Mouse (Mus musculus): ENCODE measurements at regions not wholly inside any gene's neighbourhood (a gene's known extent, or its start where the extent isn't known, plus 50 kb on each side); places are given as distances from the start of the nearest gene placed in this dataset.

GRCm38 (mm10) chr4:135027136-135027535 is 93.3 kb upstream of the Runx3 start:
- no peaks in the 10 kb centered on the region for H3K9me3 ChIP-seq (replicated peaks; ENCODE audit: insufficient read depth, low read length)
- H3K4me3 ChIP-seq (ENCODE audit: control insufficient read depth in 1 of 2, insufficient read depth in 1 of 2, low read depth in 2 of 2, low read length in 2 of 2): no peak overlapping the region
- H3K9ac ChIP-seq (ENCODE audit: control insufficient read depth, low read depth, low read length, poor library complexity, severe bottlenecking): no peak overlapping the region
- TF ChIP-seq RAD21 (IDR thresholded peaks at IDR 0.05; ENCODE audit: low read depth, low read length) (no peak), MAX (IDR thresholded peaks at IDR 0.05; ENCODE audit: low read length) (no peak), GATA1 (IDR thresholded peaks at IDR 0.05; ENCODE audit: low read depth, low read length) (no peak), MAFK (IDR thresholded peaks at IDR 0.05; ENCODE audit: borderline replicate concordance, low read depth, low read length) (no peak), NRF1 (IDR thresholded peaks at IDR 0.05; ENCODE audit: insufficient read depth, low read depth, low read length, poor library complexity, severe bottlenecking) (no peak), E2F4 (IDR thresholded peaks at IDR 0.05; ENCODE audit: borderline replicate concordance, low read depth, low read length) (no peak), UBTF (IDR thresholded peaks at IDR 0.05; ENCODE audit: borderline replicate concordance, insufficient read depth, low read depth, low read length) (no peak), SIN3A (IDR thresholded peaks at IDR 0.05; ENCODE audit: low read length) (no peak), ZNF384 (IDR thresholded peaks at IDR 0.05; ENCODE audit: low read depth, low read length) (no peak), MAZ (IDR thresholded peaks at IDR 0.05; ENCODE audit: low read depth, low read length) (no peak), MXI1 (IDR thresholded peaks at IDR 0.05; ENCODE audit: low read depth, low read length) (no peak), GABPA (IDR thresholded peaks at IDR 0.05; ENCODE audit: low read depth, low read length) (no peak), ZC3H11A (IDR thresholded peaks at IDR 0.05; ENCODE audit: low read depth, low read length) (no peak), USF2 (IDR thresholded peaks at IDR 0.05; ENCODE audit: borderline replicate concordance in 1 of 2, insufficient read depth in 1 of 2, low read depth in 1 of 2, low read length in 2 of 2) (no peak), TAL1 (IDR thresholded peaks at IDR 0.05; ENCODE audit: low read length) (no peak)
- H3K27ac ChIP-seq (ENCODE audit: control insufficient read depth, low read depth, low read length): no peak overlapping the region
- no peak for DNase-seq (ENCODE audit: low read depth, low spot score)
- peaks cover 1 to 3% of the 10 kb centered on the region in 2 experiments; a peak in 2 of 4 replicates for H3K27me3 ChIP-seq (ENCODE audit: control insufficient read depth in 1 of 2, insufficient read depth in 2 of 2, low read length in 2 of 2)
- H3K4me1 ChIP-seq (ENCODE audit: control insufficient read depth in 1 of 2, insufficient read depth in 2 of 2, low read length in 2 of 2): no peaks in the 10 kb centered on the region
- H3K79me2 ChIP-seq (ENCODE audit: control insufficient read depth, insufficient read depth, low read length, poor library complexity): no peaks in the 10 kb centered on the region
- no peaks in the 10 kb centered on the region for H3K36me3 ChIP-seq (ENCODE audit: control insufficient read depth in 1 of 2, insufficient read depth in 2 of 2, low read length in 2 of 2)

- TF ChIP-seq SIN3A (IDR thresholded peaks at IDR 0.05; ENCODE audit: low read length) (no peak), GABPA (IDR thresholded peaks at IDR 0.05; ENCODE audit: low read depth, low read length) (no peak), TAL1 (IDR thresholded peaks at IDR 0.05; ENCODE audit: low read length) (no peak), MEF2A (IDR thresholded peaks at IDR 0.05; ENCODE audit: extremely low read depth, insufficient replicate concordance, low read depth, low read length, poor library complexity, severe bottlenecking) (no peak), ZMIZ1 (IDR thresholded peaks at IDR 0.05; ENCODE audit: low read depth, low read length) (no peak), POLR2AphosphoS5 (IDR thresholded peaks at IDR 0.05; ENCODE audit: borderline replicate concordance, low read depth, low read length) (no peak), TCF12 (IDR thresholded peaks at IDR 0.05; ENCODE audit: low read depth, low read length) (no peak), NRF1 (IDR thresholded peaks at IDR 0.05; ENCODE audit: insufficient read depth, low read depth, low read length, poor library complexity, severe bottlenecking) (no peak), USF1 (IDR thresholded peaks at IDR 0.05; ENCODE audit: low read depth, low read length) (no peak), ZC3H11A (IDR thresholded peaks at IDR 0.05; ENCODE audit: low read depth, low read length) (no peak), MYB (IDR thresholded peaks at IDR 0.05; ENCODE audit: low read depth, low read length) (no peak), ZNF384 (IDR thresholded peaks at IDR 0.05; ENCODE audit: low read depth, low read length) (no peak), CHD2 (IDR thresholded peaks at IDR 0.05; ENCODE audit: low read length) (no peak), ZKSCAN1 (IDR thresholded peaks at IDR 0.05; ENCODE audit: low read depth, low read length) (no peak), EP300 (IDR thresholded peaks at IDR 0.05; ENCODE audit: low read depth in 1 of 2, low read length in 2 of 2) (no peak), MAFK (IDR thresholded peaks at IDR 0.05; ENCODE audit: borderline replicate concordance, low read depth, low read length) (no peak), UBTF (IDR thresholded peaks at IDR 0.05; ENCODE audit: borderline replicate concordance, insufficient read depth, low read depth, low read length) (no peak), E2F4 (IDR thresholded peaks at IDR 0.05; ENCODE audit: borderline replicate concordance, low read depth, low read length) (no peak), MAZ (IDR thresholded peaks at IDR 0.05; ENCODE audit: low read depth, low read length) (no peak)
- Histone ChIP-seq H3K4me3 (ENCODE audit: control insufficient read depth in 1 of 2, insufficient read depth in 1 of 2, low read depth in 2 of 2, low read length in 2 of 2) (no peak overlapping the region), H3K9me3 (replicated peaks; ENCODE audit: insufficient read depth, low read length) (no peaks in the 10 kb centered on the region), H3K27ac (ENCODE audit: control insufficient read depth, low read depth, low read length) (no peak overlapping the region), H3K79me2 (ENCODE audit: control insufficient read depth, insufficient read depth, low read length, poor library complexity) (no peaks in the 10 kb centered on the region), H3K4me1 (ENCODE audit: control insufficient read depth in 1 of 2, insufficient read depth in 2 of 2, low read length in 2 of 2) (no peaks in the 10 kb centered on the region), H3K36me3 (ENCODE audit: control insufficient read depth in 1 of 2, insufficient read depth in 2 of 2, low read length in 2 of 2) (no peaks in the 10 kb centered on the region), H3K9ac (ENCODE audit: control insufficient read depth, low read depth, low read length, poor library complexity, severe bottlenecking) (no peak overlapping the region), H3K27me3 (ENCODE audit: control insufficient read depth in 1 of 2, insufficient read depth in 2 of 2, low read length in 2 of 2) (peaks cover 2 to 3% of the 10 kb centered on the region in 2 experiments; a peak in 2 of 4 replicates)
- no peak for DNase-seq (ENCODE audit: low read depth, low spot score)
These were observed 90.7 kb upstream of the Runx3 start for GRCm38 (mm10) chr4:135029723-135030122.
